Mouse (Mus musculus): Measurements from ENCODE around the gene Grwd1. TPM values are rescaled to one million over a fixed set of nuclear protein-coding genes. Genes with fewer than 3 reads are reported as not detected.

Gene Grwd1
- polyA plus RNA-seq, 1 experiment, result 6.6 TPM

DNA sequence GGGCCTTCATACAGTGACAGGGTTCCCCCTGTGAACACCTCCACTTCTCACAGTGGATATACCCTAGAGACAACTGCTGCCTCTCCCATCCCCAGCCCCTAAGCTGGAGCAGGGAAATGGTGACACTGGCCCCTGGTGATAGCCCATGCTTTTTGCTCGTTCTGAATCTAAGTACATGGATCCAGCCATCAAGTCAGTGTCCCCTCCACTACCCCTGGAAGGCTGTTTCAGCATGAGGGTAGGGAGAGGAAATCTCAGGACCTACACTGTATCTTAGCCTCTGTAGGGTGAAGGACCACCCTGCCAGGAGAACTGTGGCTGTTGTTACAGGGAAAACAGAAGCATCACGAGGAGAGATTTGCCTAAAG, 14.8 kb downstream of the Grwd1 start:
- peaks cover 3% of the 10 kb centered on the region for H3K4me1 ChIP-seq (ENCODE audit: control insufficient read depth, insufficient read depth, insufficient read length, low read length)
- no peak overlapping the region for H3K4me3 ChIP-seq (ENCODE audit: insufficient read depth, low read depth, low read length)
- no peak overlapping the region for H3K27ac ChIP-seq (replicated peaks; ENCODE audit: low read depth, low read length)

DNA sequence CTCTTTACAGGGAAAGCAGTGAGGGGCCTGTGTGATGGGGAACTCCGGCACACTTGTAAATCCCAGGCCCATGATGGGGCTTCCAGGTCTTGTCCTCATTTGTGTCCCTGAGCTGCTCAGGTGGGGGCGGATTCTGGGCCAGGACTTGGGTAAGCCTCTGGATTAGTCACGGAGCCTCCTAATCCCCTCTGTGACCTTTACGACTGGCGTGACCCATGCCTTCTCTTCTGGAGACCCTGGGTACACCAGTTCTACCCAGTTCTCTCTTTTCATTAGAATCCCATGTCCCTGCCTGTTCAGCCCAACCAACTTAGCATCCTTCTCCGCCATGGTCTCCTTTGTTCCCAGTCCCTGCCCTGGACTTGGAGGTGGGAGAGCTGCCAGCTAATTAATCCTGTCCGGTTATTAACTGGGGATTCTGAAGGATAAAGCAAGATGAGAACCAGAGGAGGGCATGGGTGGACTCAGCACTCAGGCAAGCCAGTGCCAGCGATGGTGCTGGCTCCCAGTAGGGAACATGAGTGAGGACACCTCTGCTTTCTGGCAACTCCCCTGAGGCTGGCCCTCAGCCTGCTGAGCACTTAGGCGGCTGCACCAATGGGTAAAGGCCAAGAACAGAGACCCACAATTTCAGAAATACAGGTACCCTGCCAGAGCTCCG, 15.3 kb downstream of the Grwd1 start:
- H3K27ac ChIP-seq (replicated peaks; ENCODE audit: low read depth, low read length), result no peak overlapping the region
- H3K4me3 ChIP-seq (ENCODE audit: insufficient read depth, low read depth, low read length), result no peak overlapping the region
- H3K4me1 ChIP-seq (ENCODE audit: control insufficient read depth, insufficient read depth, insufficient read length, low read length), result peaks cover 3% of the 10 kb centered on the region

DNA sequence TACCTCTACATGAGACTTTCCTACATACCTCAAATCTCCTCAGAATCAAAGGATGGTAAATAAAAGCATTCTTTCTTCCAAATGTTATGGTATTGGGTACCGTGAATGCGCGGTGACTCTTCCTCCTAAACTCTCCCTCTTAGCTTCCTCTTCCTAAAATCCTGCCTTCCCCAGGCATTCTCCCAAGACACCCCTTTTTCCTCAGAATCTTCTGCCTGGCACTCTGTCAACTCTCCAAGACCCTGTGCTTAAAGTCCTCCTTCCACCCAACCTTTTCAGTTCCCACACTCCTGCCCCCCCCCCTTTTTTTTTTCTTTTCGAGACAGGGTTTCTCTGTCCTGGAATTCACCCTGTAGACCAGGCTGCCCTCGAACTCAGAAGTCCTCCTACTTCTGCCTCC, 15.9 kb downstream of the Grwd1 start:
- Histone ChIP-seq H3K4me1 (ENCODE audit: control insufficient read depth, insufficient read depth, insufficient read length, low read length) (peaks cover 3% of the 10 kb centered on the region), H3K4me3 (ENCODE audit: insufficient read depth, low read depth, low read length) (no peak overlapping the region), H3K27ac (replicated peaks; ENCODE audit: low read depth, low read length) (no peak overlapping the region)

DNA sequence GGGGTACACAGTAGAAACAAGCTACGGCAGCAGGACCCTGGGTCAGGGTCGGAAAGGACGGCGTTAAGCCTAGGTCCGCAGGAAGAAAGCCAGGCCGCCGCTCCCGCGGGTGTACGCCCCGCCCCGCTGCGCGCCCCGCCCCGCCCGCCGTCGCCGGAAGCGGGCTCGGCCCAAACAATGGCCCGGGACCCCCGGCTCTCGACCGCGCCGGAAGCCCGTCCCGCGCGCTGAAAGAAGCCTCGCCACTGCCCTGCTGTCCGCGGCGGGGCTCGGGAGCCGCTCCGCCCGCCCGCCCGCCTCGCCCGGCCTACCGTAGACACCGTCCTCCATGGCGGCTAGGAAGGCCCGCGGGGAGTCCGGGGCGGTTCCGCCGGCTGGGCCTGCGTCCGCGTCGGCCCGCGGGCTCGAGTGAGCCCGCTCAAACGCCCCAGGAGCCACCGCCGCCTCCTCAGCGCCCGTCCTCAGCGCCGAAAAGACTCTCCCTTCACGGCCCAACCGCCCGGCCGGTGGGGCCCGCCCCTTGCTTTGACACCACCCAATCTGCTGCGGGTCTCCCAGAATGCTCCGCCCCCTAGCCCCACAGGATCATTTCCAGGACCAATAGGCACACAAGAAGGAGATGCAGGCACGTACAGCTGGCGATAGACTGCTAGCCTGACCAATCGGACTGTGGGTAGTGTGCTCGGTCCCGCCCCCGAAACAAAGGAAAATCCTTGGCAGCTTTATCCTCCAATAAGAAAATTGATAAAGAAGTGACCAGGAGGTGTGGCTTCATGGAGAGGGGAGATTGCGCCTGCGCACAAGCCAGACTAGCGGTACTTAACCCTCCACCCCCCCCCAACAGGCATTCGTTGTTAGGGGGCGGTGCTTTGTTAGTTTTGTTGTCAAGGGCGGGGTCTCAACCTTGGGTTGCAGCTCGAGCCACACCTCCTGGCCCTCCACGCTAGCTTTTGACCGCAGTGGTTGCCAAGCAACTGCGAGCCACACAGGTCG, 16.7 kb downstream of the Grwd1 start, which contains the start of gene Cyth2:
Gene Cyth2 (minus strand): TSS at position 795 of the 993 bp plus-strand sequence.
- Histone ChIP-seq H3K4me3 (ENCODE audit: insufficient read depth, low read depth, low read length) (peak within 1 kb of the TSS; percentile 74), H3K27ac (replicated peaks; ENCODE audit: low read depth, low read length) (peak within 1 kb of the TSS; percentile 67), H3K4me1 (ENCODE audit: control insufficient read depth, insufficient read depth, insufficient read length, low read length) (peaks cover 3% of the 10 kb centered on the region)

DNA sequence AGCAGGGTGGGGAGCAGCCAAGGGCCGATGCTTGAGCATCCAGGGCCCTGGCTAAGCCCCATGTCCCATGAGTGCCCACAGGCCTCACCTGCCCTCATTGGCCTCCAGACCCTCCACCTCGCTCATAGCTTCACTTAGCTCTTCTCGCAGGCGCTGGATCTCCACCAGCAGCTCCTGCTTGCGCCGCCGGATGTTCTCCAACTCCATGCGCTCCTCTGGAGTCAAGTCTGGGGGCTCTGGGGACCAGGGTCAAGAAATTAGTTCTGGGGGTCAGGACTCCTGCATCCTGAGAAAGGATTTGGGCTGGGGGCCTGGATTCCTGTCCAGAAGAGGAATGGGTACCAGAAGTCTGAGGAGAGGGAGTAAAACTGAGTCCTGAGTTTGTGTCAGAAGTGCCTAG, 17.8 kb downstream of the Grwd1 start:
- Histone ChIP-seq H3K4me3 (ENCODE audit: insufficient read depth, low read depth, low read length) (peak overlapping the region; percentile 74), H3K27ac (replicated peaks; ENCODE audit: low read depth, low read length) (no peak overlapping the region), H3K4me1 (ENCODE audit: control insufficient read depth, insufficient read depth, insufficient read length, low read length) (peaks cover 3% of the 10 kb centered on the region)

DNA sequence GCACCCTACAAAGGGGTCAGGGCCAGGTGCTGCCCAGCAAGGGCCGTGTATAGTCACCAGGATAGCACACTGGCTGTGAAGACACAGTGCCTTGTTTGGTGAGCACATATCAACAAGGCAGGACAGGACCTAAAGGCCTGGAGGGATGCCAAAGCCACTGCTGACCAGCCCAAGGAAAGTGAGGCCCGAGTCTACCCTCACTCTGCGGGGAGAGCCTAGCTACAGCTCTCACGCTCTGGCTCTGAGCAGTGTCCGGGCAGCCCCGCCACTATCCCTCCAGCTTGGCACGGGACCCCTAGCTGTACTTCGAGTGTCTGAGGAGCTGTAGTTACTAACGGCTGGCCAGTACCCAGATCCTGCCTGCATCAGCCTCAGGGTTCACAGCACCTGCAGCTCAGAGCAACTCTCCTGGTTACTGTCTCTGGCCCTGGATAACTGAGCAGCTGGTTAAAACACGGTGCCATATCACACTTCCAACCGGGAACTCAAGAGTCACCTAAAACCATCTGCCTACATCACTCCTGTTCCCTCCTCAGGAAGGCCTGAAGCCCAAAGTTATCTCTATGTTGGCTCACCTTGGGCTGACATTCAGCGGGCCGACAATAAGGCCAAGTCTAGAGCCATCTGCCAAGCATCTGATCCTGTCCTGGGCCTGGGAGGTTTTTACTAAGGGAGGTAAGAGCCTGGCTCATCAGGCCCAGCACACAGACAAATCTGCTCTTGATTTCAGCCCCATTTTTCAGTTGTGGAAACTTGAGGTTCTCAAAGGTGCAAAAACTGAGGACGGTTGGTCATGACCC, 21.3 kb downstream of the Grwd1 start:
- Histone ChIP-seq H3K4me1 (ENCODE audit: control insufficient read depth, insufficient read depth, insufficient read length, low read length) (peaks cover 3% of the 10 kb centered on the region), H3K27ac (replicated peaks; ENCODE audit: low read depth, low read length) (no peak overlapping the region), H3K4me3 (ENCODE audit: insufficient read depth, low read depth, low read length) (no peak overlapping the region)

DNA sequence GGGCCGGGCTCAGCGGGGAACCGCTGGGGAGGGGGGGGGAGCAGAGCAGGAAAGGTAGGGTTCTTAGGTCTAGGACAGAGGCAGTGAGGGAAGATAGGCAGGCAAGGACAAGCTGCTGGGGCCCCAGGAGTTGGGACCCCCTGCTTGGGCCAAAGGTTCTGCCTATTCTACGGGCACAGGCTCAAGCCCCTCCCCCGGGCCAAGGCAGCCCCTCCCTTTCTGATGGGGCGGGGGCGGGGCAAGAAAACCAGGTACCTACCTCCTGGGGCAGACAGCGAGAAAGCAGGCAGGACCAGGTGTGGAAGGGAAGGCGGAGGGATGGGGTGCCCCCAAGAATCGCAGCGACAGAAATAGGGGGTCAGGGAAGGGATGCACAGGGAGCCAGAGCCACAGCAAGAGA, 22.3 kb downstream of the Grwd1 start:
- Histone ChIP-seq H3K4me1 (ENCODE audit: control insufficient read depth, insufficient read depth, insufficient read length, low read length) (peaks cover 3% of the 10 kb centered on the region), H3K4me3 (ENCODE audit: insufficient read depth, low read depth, low read length) (no peak overlapping the region), H3K27ac (replicated peaks; ENCODE audit: low read depth, low read length) (no peak overlapping the region)

DNA sequence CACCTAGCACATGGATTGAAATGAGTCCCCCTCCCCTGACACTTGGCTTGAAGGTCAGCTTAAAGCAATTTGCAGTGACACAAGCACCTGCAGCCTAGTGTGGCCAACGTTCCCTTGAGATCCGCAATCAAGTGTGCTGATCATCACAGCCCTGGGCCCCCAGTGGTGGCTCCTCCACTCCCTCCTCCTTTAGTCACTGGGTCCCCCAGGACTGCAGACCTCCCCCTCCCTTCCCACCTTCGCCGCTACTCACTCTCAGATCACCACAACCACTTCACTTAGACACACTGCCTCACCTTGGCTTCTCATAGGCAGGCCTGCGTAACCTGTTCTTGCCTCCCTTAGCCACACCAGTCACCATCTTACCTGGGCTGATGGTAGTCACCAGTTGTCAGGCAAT, 24.8 kb downstream of the Grwd1 start:
- no peak overlapping the region for H3K27ac ChIP-seq (replicated peaks; ENCODE audit: low read depth, low read length)
- H3K4me3 ChIP-seq (ENCODE audit: insufficient read depth, low read depth, low read length), result no peak overlapping the region
- no peaks in the 10 kb centered on the region for H3K4me1 ChIP-seq (ENCODE audit: control insufficient read depth, insufficient read depth, insufficient read length, low read length)

DNA sequence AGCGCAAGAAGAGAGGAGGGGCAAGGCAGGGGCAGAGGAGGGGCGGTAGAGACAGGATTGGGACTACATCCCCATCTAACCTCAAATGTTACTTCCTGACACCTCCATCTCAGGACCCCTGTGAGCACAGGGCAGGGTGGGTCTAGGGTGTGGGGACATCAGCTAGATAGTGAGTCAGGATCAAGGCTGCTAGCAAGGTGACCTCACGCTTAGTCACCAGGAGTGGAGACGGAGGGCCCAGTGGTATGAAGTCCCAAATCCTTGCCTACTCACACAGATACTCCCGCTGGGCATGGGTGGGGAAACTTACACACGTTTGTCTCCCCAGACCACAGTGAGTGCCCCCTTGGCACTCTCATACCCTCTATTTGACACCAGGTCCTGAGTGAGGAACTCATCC, 28.2 kb downstream of the Grwd1 start:
- Histone ChIP-seq H3K4me1 (ENCODE audit: control insufficient read depth, insufficient read depth, insufficient read length, low read length) (no peaks in the 10 kb centered on the region), H3K27ac (replicated peaks; ENCODE audit: low read depth, low read length) (no peak overlapping the region), H3K4me3 (ENCODE audit: insufficient read depth, low read depth, low read length) (no peak overlapping the region)

DNA sequence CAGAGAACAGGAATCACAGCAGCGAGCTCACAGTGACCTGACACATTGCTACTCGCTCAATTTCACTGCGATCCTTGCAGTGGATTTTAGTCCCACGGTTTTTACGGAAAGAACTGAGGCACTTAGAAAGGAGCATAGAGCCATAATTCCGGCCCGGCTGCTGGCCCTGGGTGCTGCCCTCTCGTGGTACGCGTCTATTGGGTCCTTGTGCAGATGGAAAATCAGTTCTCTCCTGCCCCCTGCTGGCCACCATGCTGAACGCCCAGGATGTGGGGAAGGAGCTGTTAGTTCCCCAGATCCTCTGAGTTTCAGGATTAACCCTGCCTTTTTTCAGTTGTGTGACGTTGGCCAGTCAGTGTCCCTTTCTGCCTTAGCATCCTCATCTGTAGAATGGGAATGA, 29.4 kb downstream of the Grwd1 start:
- Histone ChIP-seq H3K27ac (replicated peaks; ENCODE audit: low read depth, low read length) (no peak overlapping the region), H3K4me1 (ENCODE audit: control insufficient read depth, insufficient read depth, insufficient read length, low read length) (no peaks in the 10 kb centered on the region), H3K4me3 (ENCODE audit: insufficient read depth, low read depth, low read length) (peak overlapping the region; percentile 47)

DNA sequence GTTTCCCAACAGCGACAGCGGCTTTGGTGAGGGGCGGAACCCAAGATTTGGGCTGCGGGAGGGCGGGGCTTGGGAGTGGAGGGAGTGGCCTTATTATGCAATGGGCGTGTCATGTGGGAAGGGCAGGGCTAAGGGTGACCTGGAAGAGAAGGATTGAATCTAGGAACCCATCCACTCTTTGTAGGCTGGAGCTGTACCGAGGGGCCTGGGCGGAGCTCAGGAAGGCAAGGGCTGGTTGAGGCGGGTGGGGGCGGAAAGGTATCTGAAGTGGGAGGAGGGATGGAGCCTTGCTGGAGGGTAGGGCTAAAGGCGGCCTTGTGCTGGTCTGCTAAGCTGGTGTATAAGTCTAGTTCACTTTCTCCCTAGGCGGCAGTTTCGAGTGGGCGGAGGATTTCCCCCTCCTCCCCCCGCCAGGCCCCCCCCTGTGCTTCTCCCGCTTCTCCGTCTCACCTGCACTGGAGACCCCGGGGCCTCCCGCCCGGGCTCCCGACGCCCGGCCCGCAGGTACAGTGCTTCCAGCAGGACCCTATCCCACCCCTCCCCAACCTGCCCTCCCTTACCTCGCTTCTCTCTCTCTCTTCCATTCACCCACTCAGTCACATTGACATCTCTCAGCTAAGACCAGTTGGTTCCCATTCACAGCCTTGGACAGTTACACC, 30.1 kb downstream of the Grwd1 start:
- no peak overlapping the region for H3K27ac ChIP-seq (replicated peaks; ENCODE audit: low read depth, low read length)
- peak overlapping the region; percentile 57 for H3K4me3 ChIP-seq (ENCODE audit: insufficient read depth, low read depth, low read length)
- H3K4me1 ChIP-seq (ENCODE audit: control insufficient read depth, insufficient read depth, insufficient read length, low read length), result no peaks in the 10 kb centered on the region

DNA sequence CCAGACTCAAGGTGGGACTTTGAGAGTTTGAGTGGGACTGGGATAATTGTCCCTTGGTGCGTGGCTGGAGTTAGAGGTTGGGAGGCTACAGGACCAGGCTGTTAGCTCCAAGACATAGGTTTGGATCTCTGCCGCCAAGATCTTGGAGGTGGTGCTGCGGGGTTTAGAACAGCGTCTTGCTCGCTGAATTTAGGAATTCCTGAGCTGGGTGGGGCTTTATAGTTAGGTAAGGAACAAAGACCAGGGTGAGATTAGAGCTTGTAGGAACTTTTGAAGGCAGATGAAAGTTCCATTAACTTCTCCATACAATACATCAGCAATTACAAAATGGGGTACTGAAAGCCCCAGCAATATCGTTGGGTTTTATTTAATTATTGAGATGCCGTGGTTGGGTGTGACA, 30.7 kb downstream of the Grwd1 start:
- Histone ChIP-seq H3K27ac (replicated peaks; ENCODE audit: low read depth, low read length) (no peak overlapping the region), H3K4me3 (ENCODE audit: insufficient read depth, low read depth, low read length) (no peak overlapping the region), H3K4me1 (ENCODE audit: control insufficient read depth, insufficient read depth, insufficient read length, low read length) (no peaks in the 10 kb centered on the region)

DNA sequence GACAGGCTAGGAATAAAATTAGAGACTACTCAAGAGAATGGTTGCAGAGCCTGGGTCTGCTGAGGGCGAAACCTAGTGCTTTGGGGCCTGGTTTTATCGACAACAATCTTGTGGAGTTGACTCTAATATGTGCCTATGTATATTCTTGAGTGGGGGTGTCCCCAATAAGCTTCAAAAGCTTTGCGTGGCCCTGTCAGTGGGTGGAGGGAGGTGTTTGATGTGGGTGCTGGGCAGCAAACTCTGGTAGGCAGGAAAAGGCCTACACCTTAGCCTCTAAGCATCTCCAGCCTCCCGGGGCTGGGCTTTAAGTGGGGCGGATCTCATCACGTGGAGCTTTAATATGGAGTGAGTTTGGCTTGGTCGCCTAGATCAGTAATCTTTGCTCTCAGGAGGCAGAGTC, 31.8 kb downstream of the Grwd1 start:
- H3K27ac ChIP-seq (replicated peaks; ENCODE audit: low read depth, low read length), result no peak overlapping the region
- H3K4me3 ChIP-seq (ENCODE audit: insufficient read depth, low read depth, low read length), result no peak overlapping the region
- H3K4me1 ChIP-seq (ENCODE audit: control insufficient read depth, insufficient read depth, insufficient read length, low read length), result no peaks in the 10 kb centered on the region

DNA sequence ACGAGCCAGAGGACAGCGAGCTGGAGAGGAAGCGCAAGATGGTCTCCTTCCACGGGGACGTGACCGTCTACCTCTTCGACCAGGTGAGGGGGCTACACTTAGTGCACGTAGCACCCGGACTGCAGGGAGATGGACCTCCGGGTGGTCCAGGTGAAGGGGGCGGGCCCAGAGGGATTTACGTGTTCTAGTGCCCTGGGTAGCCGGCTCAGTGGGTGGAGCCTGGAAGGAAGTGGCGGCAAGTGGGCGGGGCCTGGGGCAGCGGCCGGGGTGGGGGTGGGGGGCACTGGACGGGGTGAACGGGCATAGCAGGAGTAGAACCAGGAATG, 32.3 kb downstream of the Grwd1 start:
- H3K27ac ChIP-seq (replicated peaks; ENCODE audit: low read depth, low read length), result no peak overlapping the region
- H3K4me1 ChIP-seq (ENCODE audit: control insufficient read depth, insufficient read depth, insufficient read length, low read length), result no peaks in the 10 kb centered on the region
- peak overlapping the region; percentile 65 for H3K4me3 ChIP-seq (ENCODE audit: insufficient read depth, low read depth, low read length)
